Mouse (Mus musculus) ovary, adult 18-20 months (tissue): ENCODE data around the gene Olfr57.
"Not testable (repeated sequence)": the region's sequence is repeated elsewhere in the genome, so short reads cannot be mapped to it uniquely, and the experiment has no call there.

ENCODE experiments used
- DNase-seq: peaks from one replicate; pipeline ENCODE4 v3.0.0; 2022; ENCODE audit warnings: low spot score, mixed read lengths

The Olfr57 gene

DNA sequence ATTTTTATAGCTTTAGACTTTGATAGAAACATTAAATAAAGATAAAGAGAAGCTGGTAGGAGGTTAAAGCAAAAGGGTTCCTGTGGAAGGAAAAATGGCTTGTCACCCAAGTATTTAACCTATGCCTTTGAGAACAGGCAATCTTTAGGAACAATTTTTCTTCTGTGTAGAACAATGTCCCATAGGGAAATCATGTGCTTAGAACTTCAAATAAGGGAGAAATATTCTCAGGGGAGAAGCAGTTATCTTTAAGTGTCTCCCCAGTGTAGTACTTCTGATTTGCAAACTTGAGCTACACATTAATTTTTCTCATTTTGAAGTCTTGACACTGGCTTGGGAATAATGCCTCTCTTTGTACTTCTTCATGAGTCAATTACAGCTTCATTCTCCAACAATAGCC lies at the start of gene Olfr57:
Olfr57 (plus strand) TSS at position 301 of the 400 bp plus-strand sequence.
- no peak for DNase-seq

DNA sequence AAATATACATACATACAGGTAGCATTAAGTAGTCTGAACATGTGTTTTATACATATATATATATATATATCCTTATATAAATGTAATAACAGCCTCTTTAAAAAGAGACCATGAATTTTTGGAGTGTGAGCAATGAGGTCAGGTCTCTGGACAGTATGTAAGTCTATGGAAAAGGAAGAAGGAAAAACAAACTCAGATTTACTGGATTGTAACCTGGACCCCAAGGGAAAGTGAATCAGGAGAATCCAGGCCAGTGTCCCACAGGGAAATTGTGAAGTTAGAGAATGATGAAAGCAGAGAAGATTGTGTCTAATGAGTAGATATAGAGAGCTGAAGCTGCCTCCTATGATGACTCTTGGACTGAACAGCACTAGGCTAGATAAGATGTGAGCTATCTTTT lies 47.8 kb upstream of the Olfr57 start, which contains the start of gene Olfr1352:
Olfr1352 (plus strand) TSS at position 301 of the 400 bp plus-strand sequence.
- no peak for DNase-seq

DNA sequence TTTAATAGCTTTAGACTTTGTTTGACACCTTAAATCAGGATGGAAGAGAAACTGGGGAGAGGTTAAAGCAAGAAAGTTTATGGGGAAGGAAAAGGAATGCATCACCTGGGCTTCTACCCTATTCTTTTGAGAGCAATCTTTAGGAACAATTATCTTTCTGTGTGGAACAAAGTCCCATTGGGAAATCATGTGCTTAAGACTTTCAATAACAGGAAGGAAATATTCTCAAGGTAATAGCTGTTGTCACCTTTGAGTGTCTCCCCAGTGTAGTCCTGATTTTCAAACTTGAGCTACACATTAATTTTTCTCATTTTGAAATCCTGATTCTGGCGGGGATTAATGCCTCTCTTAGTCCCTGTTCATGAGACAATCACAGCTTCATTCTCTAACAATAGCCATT lies 16.4 kb upstream of the Olfr57 start, which contains the start of gene Olfr1351:
Olfr1351 (plus strand) TSS at position 301 of the 400 bp plus-strand sequence.
- no peak for DNase-seq

DNA sequence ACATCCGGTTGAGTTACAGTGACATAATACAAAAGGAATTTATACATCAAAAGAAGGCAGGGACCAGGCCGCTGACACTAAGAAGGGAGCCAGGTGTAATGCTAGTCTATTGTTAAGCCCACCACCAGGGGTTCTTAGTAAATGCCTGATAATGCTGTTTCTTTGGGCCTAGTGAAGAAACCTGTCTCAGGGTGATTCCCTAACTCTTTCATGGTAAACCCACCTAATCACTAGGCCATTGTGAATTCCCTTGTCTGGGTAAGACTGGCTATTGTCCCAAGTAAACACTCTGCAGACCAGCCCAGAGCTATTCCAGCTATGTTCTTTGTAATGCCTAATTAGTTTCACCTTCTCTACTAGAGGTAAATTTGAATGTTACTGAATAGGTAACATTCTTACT lies 13.9 kb downstream of the Olfr57 start:
- DNase-seq = not testable (repeated sequence)

DNA sequence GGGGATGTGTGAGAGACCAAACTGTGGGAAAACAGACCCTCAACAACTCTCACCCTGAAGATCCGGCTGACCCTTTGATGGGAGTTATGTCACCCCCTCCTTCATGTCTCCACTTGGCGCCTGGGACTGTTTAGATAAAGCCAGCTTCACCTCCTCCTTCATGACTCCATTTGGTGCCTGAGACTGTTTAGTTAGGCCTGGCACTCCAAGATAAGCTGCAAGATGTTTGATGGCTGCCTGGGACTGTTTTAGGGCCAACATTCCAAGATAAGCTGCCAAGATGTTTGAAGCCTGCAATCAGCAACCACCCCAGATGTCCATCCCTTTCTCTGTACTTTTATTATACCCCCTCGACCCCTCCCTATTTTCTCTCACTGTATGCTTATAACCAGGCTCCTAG lies 28.8 kb downstream of the Olfr57 start:
- DNase-seq = not testable (repeated sequence)
